ENCODE assay signal across 8 mouse cellular contexts in the genomic region with DNA sequence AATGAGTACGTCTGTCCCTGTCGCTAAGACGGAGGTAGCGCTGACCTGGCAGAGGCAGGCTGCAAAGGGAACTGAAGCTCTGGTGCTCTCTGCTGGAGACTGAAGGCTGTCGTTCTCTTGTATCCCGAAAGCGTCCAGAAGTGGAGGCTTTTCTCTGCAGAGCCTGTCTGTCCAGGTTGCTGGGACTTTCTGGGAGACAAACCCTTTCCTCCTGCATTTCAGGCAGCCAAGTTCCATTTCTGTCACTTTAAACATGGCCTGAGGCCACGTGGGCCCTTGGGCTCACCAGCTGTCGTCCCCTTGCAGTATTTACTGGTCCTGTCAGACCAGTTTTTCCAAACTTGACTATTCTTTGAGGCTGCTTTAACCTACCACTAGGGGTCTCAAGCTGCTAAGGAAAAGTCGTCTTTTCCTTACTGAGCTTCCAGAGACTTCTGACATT.
DNase-seq lines count a peak whose midpoint lies in the region; ATAC-seq lines count a peak whose summit lies in the region.

No protein-coding gene starts in this region.

- no peak overlapping the region for H3K27ac ChIP-seq in limb, embryonic 13.5 days
- no peak overlapping the region for H3K27ac ChIP-seq in limb, embryonic 10.5 days
- H3K27ac ChIP-seq in embryonic facial prominence, embryonic 12.5 days: no peak overlapping the region
- no peak overlapping the region for H3K27ac ChIP-seq in stomach, embryonic 16.5 days (ENCODE audit: low read length)

- no peaks in the 10 kb centered on the region; the same call in 1 of the 2 replicates for H3K27me3 ChIP-seq in limb, embryonic 13.5 days
- peaks cover 61% of the 10 kb centered on the region for H3K27me3 ChIP-seq in limb, embryonic 10.5 days (ENCODE audit: low read depth, poor library complexity, severe bottlenecking)
- H3K27me3 ChIP-seq in embryonic facial prominence, embryonic 12.5 days: no peaks in the 10 kb centered on the region
- no peaks in the 10 kb centered on the region for H3K27me3 ChIP-seq in stomach, embryonic 16.5 days (ENCODE audit: control insufficient read depth, insufficient read depth, low read length)

- no peaks in the 10 kb centered on the region for H3K9me3 ChIP-seq in limb, embryonic 13.5 days
- H3K9me3 ChIP-seq in limb, embryonic 10.5 days (replicated peaks): no peaks in the 10 kb centered on the region
- no peaks in the 10 kb centered on the region for H3K9me3 ChIP-seq in embryonic facial prominence, embryonic 12.5 days
- H3K9me3 ChIP-seq in stomach, embryonic 16.5 days (replicated peaks; ENCODE audit: control insufficient read depth, low read length): no peaks in the 10 kb centered on the region

- no peak overlapping the region for H3K9ac ChIP-seq in limb, embryonic 13.5 days
- no peak overlapping the region for H3K9ac ChIP-seq in embryonic facial prominence, embryonic 12.5 days
- no peak overlapping the region for H3K9ac ChIP-seq in stomach, embryonic 16.5 days (ENCODE audit: low read length)

- peak; percentile 62 to 69 for DNase-seq in adrenal gland, adult (ENCODE audit: inconsistent age in 2 of 2, low spot score in 1 of 2)
- no peak for DNase-seq in adrenal gland, adult 8-10 months
- DNase-seq in limb, embryonic 10.5 days (ENCODE audit: low spot score): no peak
- peak; percentile 17 for DNase-seq in layer of hippocampus, adult 9-11 months
- DNase-seq in ovary, postnatal 36 days (ENCODE audit: low spot score): no peak

- peaks cover 3% of the 10 kb centered on the region; the same call in 1 of the 2 replicates for H3K36me3 ChIP-seq in limb, embryonic 13.5 days
- peaks cover 21% of the 10 kb centered on the region for H3K36me3 ChIP-seq in limb, embryonic 10.5 days
- H3K36me3 ChIP-seq in embryonic facial prominence, embryonic 12.5 days: no peaks in the 10 kb centered on the region
- no peaks in the 10 kb centered on the region for H3K36me3 ChIP-seq in stomach, embryonic 16.5 days (ENCODE audit: control insufficient read depth, insufficient read depth, low read length)

- H3K4me1 ChIP-seq in limb, embryonic 13.5 days: 0 out of 2 replicates have a peak, but pooled peaks cover 2% of the 10 kb centered on the region
- no peaks in the 10 kb centered on the region for H3K4me1 ChIP-seq in limb, embryonic 10.5 days
- H3K4me1 ChIP-seq in embryonic facial prominence, embryonic 12.5 days: no peaks in the 10 kb centered on the region
- H3K4me1 ChIP-seq in stomach, embryonic 16.5 days (ENCODE audit: control insufficient read depth, insufficient read depth, low read length): no peaks in the 10 kb centered on the region

- 36% methylated on average over 10 of the region's 10 CpGs for WGBS in limb, embryonic 13.5 days
- WGBS in limb, embryonic 10.5 days: 45% methylated on average over 10 of the region's 10 CpGs
- 35% methylated on average over 10 of the region's 10 CpGs for WGBS in embryonic facial prominence, embryonic 12.5 days
- WGBS in stomach, embryonic 16.5 days: 36% methylated on average over 10 of the region's 10 CpGs

- H3K4me2 ChIP-seq in limb, embryonic 13.5 days (replicated peaks): no peak overlapping the region
- no peak overlapping the region for H3K4me2 ChIP-seq in embryonic facial prominence, embryonic 12.5 days (replicated peaks)
- no peak overlapping the region for H3K4me2 ChIP-seq in stomach, embryonic 16.5 days (ENCODE audit: low read depth, low read length)

- peak; percentile 48; the same call in 1 of the 2 replicates for ATAC-seq in limb, embryonic 13.5 days (ENCODE audit: low FRiP score, low read depth)
- 0 out of 2 replicates have a peak, but pooled peaks have one; percentile 47 for ATAC-seq in embryonic facial prominence, embryonic 12.5 days (ENCODE audit: insufficient number of reproducible peaks, insufficient read depth, low FRiP score, low TSS enrichment)
- ATAC-seq in stomach, embryonic 16.5 days (ENCODE audit: insufficient read depth, low FRiP score): peak; percentile 80; the same call in 1 of the 2 replicates

- H3K4me3 ChIP-seq in limb, embryonic 13.5 days: no peak overlapping the region
- no peak overlapping the region for H3K4me3 ChIP-seq in limb, embryonic 10.5 days
- H3K4me3 ChIP-seq in embryonic facial prominence, embryonic 12.5 days: no peak overlapping the region
- H3K4me3 ChIP-seq in stomach, embryonic 16.5 days (replicated peaks; ENCODE audit: low read length): no peak overlapping the region

Comparison
In these comparisons a context has a peak if more than half of its experiments do, and no peak if none do; other contexts are left out.
1. DNase-seq: peak in adrenal gland, adult (2 of 2) and layer of hippocampus, adult 9-11 months (single experiment); none in adrenal gland, adult 8-10 months (single experiment), limb, embryonic 10.5 days (single experiment) and ovary, postnatal 36 days (single experiment).
2. Peak in every context shown above with its lines, with median percentiles within 50 percentile points of each other: ATAC-seq.